Mouse (Mus musculus): ENCODE results near the gene Smarcc1. TPM values are rescaled to one million over a fixed set of nuclear protein-coding genes. Genes with fewer than 3 reads are reported as not detected.

The Smarcc1 gene
- polyA plus RNA-seq, 1 experiment from 2014 or later, result 111 TPM

- H3K4me2 ChIP-seq, result no peak overlapping the region
- H3K9me3 ChIP-seq (replicated peaks), result no peaks in the 10 kb centered on the region
- no peak overlapping the region for H3K4me3 ChIP-seq
- no peak overlapping the region for H3K9ac ChIP-seq
- no peaks in the 10 kb centered on the region for H3K27me3 ChIP-seq (replicated peaks)
- H3K27ac ChIP-seq (ENCODE audit: poor library complexity, severe bottlenecking), result peak overlapping the region; percentile 59; the same call in 1 of the 2 replicates
- H3K4me1 ChIP-seq (replicated peaks), result peaks cover 17% of the 10 kb centered on the region; the same call in 1 of the 2 replicates
- 56% methylated on average over 15 of the region's 15 CpGs for WGBS
- peaks cover 72% of the 10 kb centered on the region for H3K36me3 ChIP-seq
- ATAC-seq (ENCODE audit: insufficient number of reproducible peaks, low FRiP score), result no peak
Measured at GRCm38 (mm10) chr9:110205526-110206404, 88.3 kb downstream of the Smarcc1 start.

GRCm38 (mm10) chr9:110206437-110206836 is 88.9 kb downstream of the Smarcc1 start:
- Histone ChIP-seq H3K36me3 (peaks cover 77% of the 10 kb centered on the region), H3K9ac (no peak overlapping the region), H3K9me3 (replicated peaks) (no peaks in the 10 kb centered on the region), H3K4me3 (no peak overlapping the region), H3K4me2 (no peak overlapping the region), H3K27ac (ENCODE audit: poor library complexity, severe bottlenecking) (no peak overlapping the region), H3K4me1 (replicated peaks) (peaks cover 17% of the 10 kb centered on the region; the same call in 1 of the 2 replicates), H3K27me3 (replicated peaks) (no peaks in the 10 kb centered on the region)
- WGBS, result 84% methylated on average over 2 of the region's 2 CpGs
- no peak for ATAC-seq (ENCODE audit: insufficient number of reproducible peaks, low FRiP score)

- no peak overlapping the region for H3K4me2 ChIP-seq
- no peak overlapping the region for H3K27ac ChIP-seq (ENCODE audit: poor library complexity, severe bottlenecking)
- no peak overlapping the region for H3K4me3 ChIP-seq
- no peaks in the 10 kb centered on the region for H3K27me3 ChIP-seq (replicated peaks)
- WGBS, result 65% methylated on average over 7 of the region's 7 CpGs
- ATAC-seq (ENCODE audit: insufficient number of reproducible peaks, low FRiP score), result no peak
- peaks cover 77% of the 10 kb centered on the region for H3K36me3 ChIP-seq
- no peaks in the 10 kb centered on the region for H3K9me3 ChIP-seq (replicated peaks)
- H3K4me1 ChIP-seq (replicated peaks), result peaks cover 17% of the 10 kb centered on the region; the same call in 1 of the 2 replicates
- H3K9ac ChIP-seq, result no peak overlapping the region
Measured at GRCm38 (mm10) chr9:110208265-110208664, 90.8 kb downstream of the Smarcc1 start.

GRCm38 (mm10) chr9:110208967-110209366 is 91.5 kb downstream of the Smarcc1 start:
- no peaks in the 10 kb centered on the region for H3K9me3 ChIP-seq (replicated peaks)
- H3K27ac ChIP-seq (ENCODE audit: poor library complexity, severe bottlenecking), result no peak overlapping the region
- no peak overlapping the region for H3K4me2 ChIP-seq
- no peak overlapping the region for H3K4me3 ChIP-seq
- H3K4me1 ChIP-seq (replicated peaks), result peaks cover 17% of the 10 kb centered on the region; the same call in 1 of the 2 replicates
- peaks cover 73% of the 10 kb centered on the region for H3K36me3 ChIP-seq
- no peaks in the 10 kb centered on the region for H3K27me3 ChIP-seq (replicated peaks)
- 79% methylated on average over 3 of the region's 3 CpGs for WGBS
- no peak for ATAC-seq (ENCODE audit: insufficient number of reproducible peaks, low FRiP score)
- H3K9ac ChIP-seq, result no peak overlapping the region

GRCm38 (mm10) chr9:110224273-110224672 is 106.8 kb downstream of the Smarcc1 start:
- Histone ChIP-seq H3K9me3 (replicated peaks) (no peaks in the 10 kb centered on the region), H3K4me2 (no peak overlapping the region), H3K4me3 (no peak overlapping the region), H3K4me1 (replicated peaks) (no peaks in the 10 kb centered on the region; the same call in 1 of the 2 replicates), H3K27me3 (replicated peaks) (no peaks in the 10 kb centered on the region), H3K9ac (no peak overlapping the region), H3K36me3 (peaks cover 75% of the 10 kb centered on the region), H3K27ac (ENCODE audit: poor library complexity, severe bottlenecking) (no peak overlapping the region)
- ATAC-seq (ENCODE audit: insufficient number of reproducible peaks, low FRiP score), result no peak
- 91% methylated on average over 4 of the region's 4 CpGs for WGBS

- peaks cover 70% of the 10 kb centered on the region for H3K36me3 ChIP-seq
- 95% methylated on average over 4 of the region's 4 CpGs for WGBS
- H3K9ac ChIP-seq, result no peak overlapping the region
- H3K4me1 ChIP-seq (replicated peaks), result peaks cover 4% of the 10 kb centered on the region; the same call in 1 of the 2 replicates
- no peak for ATAC-seq (ENCODE audit: insufficient number of reproducible peaks, low FRiP score)
- H3K9me3 ChIP-seq (replicated peaks), result no peaks in the 10 kb centered on the region
- no peaks in the 10 kb centered on the region for H3K27me3 ChIP-seq (replicated peaks)
- H3K4me3 ChIP-seq, result no peak overlapping the region
- no peak overlapping the region for H3K4me2 ChIP-seq
- H3K27ac ChIP-seq (ENCODE audit: poor library complexity, severe bottlenecking), result no peak overlapping the region
Measured at GRCm38 (mm10) chr9:110226191-110226590, 108.7 kb downstream of the Smarcc1 start.

- H3K4me2 ChIP-seq, result no peak overlapping the region
- peaks cover 66% of the 10 kb centered on the region for H3K36me3 ChIP-seq
- 87% methylated on average over 6 of the region's 6 CpGs for WGBS
- no peak overlapping the region for H3K27ac ChIP-seq (ENCODE audit: poor library complexity, severe bottlenecking)
- no peaks in the 10 kb centered on the region for H3K9me3 ChIP-seq (replicated peaks)
- H3K4me3 ChIP-seq, result no peak overlapping the region
- peaks cover 4% of the 10 kb centered on the region; the same call in 1 of the 2 replicates for H3K4me1 ChIP-seq (replicated peaks)
- no peaks in the 10 kb centered on the region for H3K27me3 ChIP-seq (replicated peaks)
- ATAC-seq (ENCODE audit: insufficient number of reproducible peaks, low FRiP score), result no peak
- no peak overlapping the region for H3K9ac ChIP-seq
Measured at GRCm38 (mm10) chr9:110228671-110229070, 111.2 kb downstream of the Smarcc1 start.

- H3K27ac ChIP-seq (ENCODE audit: poor library complexity, severe bottlenecking), result no peak overlapping the region
- peaks cover 66% of the 10 kb centered on the region for H3K36me3 ChIP-seq
- no peak for ATAC-seq (ENCODE audit: insufficient number of reproducible peaks, low FRiP score)
- peaks cover 4% of the 10 kb centered on the region; the same call in 1 of the 2 replicates for H3K4me1 ChIP-seq (replicated peaks)
- H3K27me3 ChIP-seq (replicated peaks), result no peaks in the 10 kb centered on the region
- no peaks in the 10 kb centered on the region for H3K9me3 ChIP-seq (replicated peaks)
- no peak overlapping the region for H3K9ac ChIP-seq
- H3K4me3 ChIP-seq, result no peak overlapping the region
- no peak overlapping the region for H3K4me2 ChIP-seq
- WGBS, result 94% methylated on average over 1 of the region's 1 CpGs
Measured at GRCm38 (mm10) chr9:110229112-110229511, 111.6 kb downstream of the Smarcc1 start.

GRCm38 (mm10) chr9:110229566-110230248 is 112.2 kb downstream of the Smarcc1 start:
- Histone ChIP-seq H3K4me2 (no peak overlapping the region), H3K27me3 (replicated peaks) (no peaks in the 10 kb centered on the region), H3K36me3 (peaks cover 69% of the 10 kb centered on the region), H3K9ac (no peak overlapping the region), H3K4me3 (no peak overlapping the region), H3K27ac (ENCODE audit: poor library complexity, severe bottlenecking) (no peak overlapping the region), H3K9me3 (replicated peaks) (no peaks in the 10 kb centered on the region), H3K4me1 (replicated peaks) (peaks cover 4% of the 10 kb centered on the region; the same call in 1 of the 2 replicates)
- no peak for ATAC-seq (ENCODE audit: insufficient number of reproducible peaks, low FRiP score)
- 76% methylated on average over 10 of the region's 10 CpGs for WGBS

- Histone ChIP-seq H3K9ac (no peak overlapping the region), H3K27ac (ENCODE audit: poor library complexity, severe bottlenecking) (no peak overlapping the region), H3K4me3 (no peak overlapping the region), H3K4me1 (replicated peaks) (peaks cover 4% of the 10 kb centered on the region; the same call in 1 of the 2 replicates), H3K9me3 (replicated peaks) (no peaks in the 10 kb centered on the region), H3K36me3 (peaks cover 72% of the 10 kb centered on the region), H3K4me2 (no peak overlapping the region), H3K27me3 (replicated peaks) (no peaks in the 10 kb centered on the region)
- WGBS, result 90% methylated on average over 16 of the region's 16 CpGs
- ATAC-seq (ENCODE audit: insufficient number of reproducible peaks, low FRiP score), result no peak
Measured at GRCm38 (mm10) chr9:110230395-110231071, 113.0 kb downstream of the Smarcc1 start.

- Histone ChIP-seq H3K4me1 (replicated peaks) (no peaks in the 10 kb centered on the region), H3K9me3 (replicated peaks) (no peaks in the 10 kb centered on the region), H3K4me2 (no peak overlapping the region), H3K27me3 (replicated peaks) (no peaks in the 10 kb centered on the region), H3K4me3 (no peak overlapping the region), H3K36me3 (peaks cover 83% of the 10 kb centered on the region), H3K9ac (no peak overlapping the region), H3K27ac (ENCODE audit: poor library complexity, severe bottlenecking) (no peak overlapping the region)
- ATAC-seq (ENCODE audit: insufficient number of reproducible peaks, low FRiP score), result no peak
- 75% methylated on average over 6 of the region's 6 CpGs for WGBS
Measured at GRCm38 (mm10) chr9:110234962-110235361, 117.5 kb downstream of the Smarcc1 start.

Data from heart, embryonic 12.5 days (tissue).